In genomic region chr1:120604431-120605142, GRCm38 (mm10) we compare ENCODE assay signal across 11 mouse cellular contexts. TPM values are rescaled to one million over a fixed set of nuclear protein-coding genes. Genes with fewer than 3 reads are reported as not detected.
A peak's percentile ranks its signal among the peaks of the same experiment; 100 is the strongest.
DNase-seq lines count a peak whose midpoint lies in the region; ATAC-seq and TF ChIP-seq lines count a peak whose summit lies in the region.
"Had no signal": no experiment of that assay in that cellular context is flagged by ENCODE, and none has a peak within 500 bp of the region (broad histone marks: within the 10 kb centered on the region; RNA-seq: fewer than 3 reads in every experiment).

No protein-coding gene starts in this region.

- TF ChIP-seq CTCF in E14TG2a.4 (conservative IDR thresholded peaks at IDR 0.05; ENCODE audit: low read length), result no peak
- TF ChIP-seq CTCF in thymus, adult 2 months (IDR thresholded peaks at IDR 0.05; ENCODE audit: borderline replicate concordance, control insufficient read depth, extremely low read depth, insufficient read depth, low read length, poor library complexity), result no peak

- H3K4me2 ChIP-seq in hindbrain, embryonic 16.5 days (ENCODE audit: low read length), result peak overlapping the region; percentile 40
- H3K4me2 ChIP-seq in midbrain, embryonic 15.5 days, result peak overlapping the region; percentile 67
- H3K4me2 ChIP-seq: lung, embryonic 14.5 days had no signal

- H3K27me3 ChIP-seq in E14TG2a.4 (ENCODE audit: insufficient read depth, low read length), result peaks cover 94% of the 10 kb centered on the region
- peaks cover 25% of the 10 kb centered on the region for H3K27me3 ChIP-seq in hindbrain, embryonic 16.5 days (replicated peaks; ENCODE audit: control insufficient read depth, insufficient read depth, low read length)
- H3K27me3 ChIP-seq in midbrain, embryonic 15.5 days (replicated peaks), result peaks cover 49% of the 10 kb centered on the region
- H3K27me3 ChIP-seq in thymus, adult 2 months (ENCODE audit: control insufficient read depth, insufficient read depth, low read length), result peaks cover 29% of the 10 kb centered on the region; the same call in 1 of the 2 replicates

- peaks cover 3% of the 10 kb centered on the region; the same call in 1 of the 2 replicates for H3K9me3 ChIP-seq in E14TG2a.4 (ENCODE audit: low read length)
- H3K9me3 ChIP-seq in hindbrain, embryonic 16.5 days (ENCODE audit: control insufficient read depth, low read length), result no peaks in the 10 kb centered on the region
- no peaks in the 10 kb centered on the region for H3K9me3 ChIP-seq in midbrain, embryonic 15.5 days

- no peaks in the 10 kb centered on the region for H3K36me3 ChIP-seq in E14TG2a.4 (ENCODE audit: insufficient read depth, low read length)
- no peaks in the 10 kb centered on the region for H3K36me3 ChIP-seq in hindbrain, embryonic 16.5 days (ENCODE audit: control insufficient read depth, insufficient read depth, low read length)
- H3K36me3 ChIP-seq in midbrain, embryonic 15.5 days (replicated peaks), result no peaks in the 10 kb centered on the region
- no peaks in the 10 kb centered on the region for H3K36me3 ChIP-seq in thymus, adult 2 months (ENCODE audit: control insufficient read depth, insufficient read depth, low read length)
- H3K36me3 ChIP-seq: G1E had no signal

- DNase-seq in thymus, postnatal 25 days, result no peak
- DNase-seq in spleen, postnatal 36 days (ENCODE audit: low spot score in 2 of 2), result no peak
- no peak for DNase-seq in heart, postnatal 4 days
- no peak for DNase-seq in thymus, adult 2 months
- DNase-seq: kidney, adult 18-20 months had no signal

- H3K27ac ChIP-seq in brown adipose tissue, adult 24 weeks (replicated peaks; ENCODE audit: low read depth, low read length), result no peak overlapping the region
- H3K27ac ChIP-seq in hindbrain, embryonic 16.5 days (ENCODE audit: low read depth, low read length), result no peak overlapping the region; the same call in 1 of the 2 replicates
- peak overlapping the region; percentile 86 for H3K27ac ChIP-seq in midbrain, embryonic 15.5 days
- no peak overlapping the region for H3K27ac ChIP-seq in thymus, adult 2 months (ENCODE audit: control insufficient read depth, insufficient read depth, low read length)

- H3K9ac ChIP-seq in hindbrain, embryonic 16.5 days (ENCODE audit: low read depth, low read length), result peak overlapping the region; percentile 41; the same call in 1 of the 2 replicates
- H3K9ac ChIP-seq in midbrain, embryonic 15.5 days, result peak overlapping the region; percentile 65
- H3K9ac ChIP-seq: lung, embryonic 14.5 days had no signal

- WGBS in hindbrain, embryonic 16.5 days, result 2% methylated on average over 30 of the region's 30 CpGs
- 4% methylated on average over 30 of the region's 30 CpGs for WGBS in midbrain, embryonic 15.5 days
- 15% methylated on average over 30 of the region's 30 CpGs for WGBS in thymus, adult 2 months

- peaks cover 57% of the 10 kb centered on the region for H3K4me1 ChIP-seq in E14TG2a.4 (replicated peaks; ENCODE audit: low read depth, low read length)
- no peaks in the 10 kb centered on the region for H3K4me1 ChIP-seq in brown adipose tissue, adult 24 weeks (ENCODE audit: control insufficient read depth, insufficient read depth, insufficient read length, low read length)
- peaks cover 13% of the 10 kb centered on the region for H3K4me1 ChIP-seq in hindbrain, embryonic 16.5 days (ENCODE audit: control insufficient read depth, insufficient read depth, low read depth, low read length)
- H3K4me1 ChIP-seq in midbrain, embryonic 15.5 days, result peaks cover 29% of the 10 kb centered on the region
- no peaks in the 10 kb centered on the region for H3K4me1 ChIP-seq in thymus, adult 2 months (replicated peaks; ENCODE audit: control insufficient read depth, insufficient read depth, low read length)

- peak overlapping the region; percentile 39 for H3K4me3 ChIP-seq in E14TG2a.4 (replicated peaks; ENCODE audit: low read length)
- peak overlapping the region; percentile 50 for H3K4me3 ChIP-seq in brown adipose tissue, adult 24 weeks (ENCODE audit: insufficient read depth, low read depth, low read length)
- peak overlapping the region; percentile 52 for H3K4me3 ChIP-seq in hindbrain, embryonic 16.5 days (ENCODE audit: low read length)
- peak overlapping the region; percentile 49 for H3K4me3 ChIP-seq in midbrain, embryonic 15.5 days
- H3K4me3 ChIP-seq in thymus, adult 2 months (ENCODE audit: control insufficient read depth, insufficient read depth, low read length), result no peak overlapping the region

- ATAC-seq in hindbrain, embryonic 16.5 days, result no peak
- no peak for ATAC-seq in midbrain, embryonic 15.5 days (replicated peaks)

- no peak for TF ChIP-seq POLR2A in thymus, adult 2 months (IDR thresholded peaks at IDR 0.05; ENCODE audit: control insufficient read depth, extremely low read depth, insufficient read depth, low read length, poor library complexity)

RNA-seq across cellular contexts. Expression of gene En1, which starts 2.4 kb away (rescaled TPM):
- 0.58 and 0.91 TPM in 2 replicates for polyA plus RNA-seq in brown adipose tissue, adult 24 weeks (2012; ENCODE audit: insufficient read depth, insufficient read length, missing spikeins)
- polyA plus RNA-seq in hindbrain, embryonic 16.5 days (2015; fragmentation: Nextera tagmentation; extraction: Ambion mirVana), result 3.1 and 4.0 TPM in 2 replicates
- polyA plus RNA-seq in midbrain, embryonic 15.5 days (2015; fragmentation: Nextera tagmentation; extraction: Ambion mirVana), result 9.3 and 12.5 TPM in 2 replicates
- not detected for total RNA-seq in heart, postnatal 4 days (2021)
- polyA plus RNA-seq in thymus, adult 2 months (2012; rRNA removed), result 0.04 and 0.07 TPM in 2 replicates
- polyA plus RNA-seq: G1E; lung, embryonic 14.5 days had no signal
